Mouse (Mus musculus): Measurements from ENCODE around the gene Kansl1.

- TF ChIP-seq CTCF (IDR thresholded peaks at IDR 0.05; ENCODE audit: extremely low read depth, insufficient read depth, insufficient read length, insufficient replicate concordance) = no peak
- TF ChIP-seq POLR2A (IDR thresholded peaks at IDR 0.05; ENCODE audit: low read depth, low read length) = no peak
Observed at GRCm38 (mm10) chr11:104297671-104298070, 171.0 kb downstream of the Kansl1 start.

Measured in spleen, adult 2 months (tissue).